Mouse (Mus musculus) MEL (cell line): ENCODE data around the gene Olfr560.

Source experiments
- BHLHE40 ChIP-seq: IDR thresholded peaks from 2 replicates; pipeline ENCODE4 v1.6.1; 2012; ENCODE audit warnings: low read depth, mild to moderate bottlenecking, inconsistent platforms, low read length, improper control_type of control experiment, borderline replicate concordance
- CHD2 ChIP-seq: IDR thresholded peaks from 2 replicates; pipeline ENCODE4 v1.6.1; 2011; ENCODE audit warnings: low read length, improper control_type of control experiment
- CTCF ChIP-seq, 3 experiments: IDR thresholded peaks in 2 of 3; conservative IDR thresholded peaks in 1 of 3; 2 replicates each; pipeline ENCODE4 v1.5.1; 2011 to 2012; ENCODE audit warnings: low read length in 3 of 3, low read depth in 2 of 3, mild to moderate bottlenecking in 2 of 3, improper control_type of control experiment in 1 of 3, inconsistent platforms in 1 of 3, mixed read lengths in 1 of 3, moderate library complexity in 1 of 3; ENCODE audit not compliant: control insufficient read depth in 1 of 3, insufficient read depth in 1 of 3, poor library complexity in 1 of 3, severe bottlenecking in 1 of 3
- KAT2A ChIP-seq: conservative IDR thresholded peaks from 2 replicates; pipeline ENCODE4 v1.6.1; 2012; ENCODE audit warnings: low read depth, low read length, improper control_type of control experiment, inconsistent platforms
- MAFK ChIP-seq: IDR thresholded peaks from 2 replicates; pipeline ENCODE4 v1.6.1; 2011; ENCODE audit warnings: low read depth, mild to moderate bottlenecking, low read length, improper control_type of control experiment, borderline replicate concordance
- MEF2A ChIP-seq: IDR thresholded peaks from 2 replicates; pipeline ENCODE4 v1.6.1; 2014; ENCODE audit warnings: low read depth, mild to moderate bottlenecking, inconsistent platforms, low read length, improper control_type of control experiment; ENCODE audit not compliant: poor library complexity, insufficient replicate concordance, severe bottlenecking; ENCODE audit errors: extremely low read depth
- MYC ChIP-seq: IDR thresholded peaks from 2 replicates; pipeline ENCODE4 v1.6.1; 2011; ENCODE audit warnings: low read depth, mild to moderate bottlenecking, low read length, improper control_type of control experiment, moderate library complexity
- NELFE ChIP-seq: IDR thresholded peaks from 2 replicates; pipeline ENCODE4 v1.6.1; 2011; ENCODE audit warnings: low read depth, low read length, improper control_type of control experiment
- POLR2A ChIP-seq, 2 experiments: IDR thresholded peaks; 2 replicates each; pipeline ENCODE4 v1.6.1; 2011 to 2012; ENCODE audit warnings: low read length in 2 of 2, mild to moderate bottlenecking in 2 of 2, control low read depth in 1 of 2, improper control_type of control experiment in 1 of 2, low read depth in 1 of 2, moderate library complexity in 1 of 2; ENCODE audit not compliant: control insufficient read depth in 1 of 2, insufficient read depth in 1 of 2, poor library complexity in 1 of 2
- SMC3 ChIP-seq: IDR thresholded peaks from 2 replicates; pipeline ENCODE4 v1.6.1; 2011; ENCODE audit warnings: low read depth, low read length, improper control_type of control experiment
- TAL1 ChIP-seq: IDR thresholded peaks from 2 replicates; pipeline ENCODE4 v1.6.1; 2012; ENCODE audit warnings: mild to moderate bottlenecking, inconsistent platforms, low read length, moderate library complexity, mixed read lengths
- TBP ChIP-seq: IDR thresholded peaks from 2 replicates; pipeline ENCODE4 v1.8.0; 2011; ENCODE audit warnings: low read depth, low read length, improper control_type of control experiment
- USF1 ChIP-seq: IDR thresholded peaks from 2 replicates; pipeline ENCODE4 v1.6.1; 2014; ENCODE audit warnings: low read depth, mild to moderate bottlenecking, inconsistent platforms, low read length, improper control_type of control experiment, moderate library complexity
- ZNF384 ChIP-seq: IDR thresholded peaks from 2 replicates; pipeline ENCODE4 v1.6.1; 2012; ENCODE audit warnings: low read depth, mild to moderate bottlenecking, inconsistent platforms, low read length, improper control_type of control experiment

- TF ChIP-seq MAFK = no peak
- no peak for TF ChIP-seq NELFE
- TF ChIP-seq CTCF (IDR thresholded peaks at IDR 0.05 in 2 of 3, conservative IDR thresholded peaks at IDR 0.05 in 1 of 3; ENCODE audit: control insufficient read depth in 1 of 3, insufficient read depth in 1 of 3, low read depth in 2 of 3, low read length in 3 of 3, poor library complexity in 1 of 3, severe bottlenecking in 1 of 3) = no peak
- TF ChIP-seq MEF2A = no peak
- no peak for TF ChIP-seq KAT2A
- no peak for TF ChIP-seq BHLHE40
- TF ChIP-seq TBP = no peak
- no peak for TF ChIP-seq POLR2A (IDR thresholded peaks at IDR 0.05; ENCODE audit: control insufficient read depth in 1 of 2, insufficient read depth in 1 of 2, low read depth in 1 of 2, low read length in 2 of 2, poor library complexity in 1 of 2)
- no peak for TF ChIP-seq ZNF384
- TF ChIP-seq CHD2 = no peak
- no peak for TF ChIP-seq TAL1
- no peak for TF ChIP-seq USF1
- no peak for TF ChIP-seq MYC
- no peak for TF ChIP-seq SMC3
Measured at GRCm38 (mm10) chr7:102701915-102702314, 57.3 kb downstream of the Olfr560 start, which contains the start of gene Olfr558.
